20 mouse cellular contexts compared by ENCODE assay signal in the genomic region with DNA sequence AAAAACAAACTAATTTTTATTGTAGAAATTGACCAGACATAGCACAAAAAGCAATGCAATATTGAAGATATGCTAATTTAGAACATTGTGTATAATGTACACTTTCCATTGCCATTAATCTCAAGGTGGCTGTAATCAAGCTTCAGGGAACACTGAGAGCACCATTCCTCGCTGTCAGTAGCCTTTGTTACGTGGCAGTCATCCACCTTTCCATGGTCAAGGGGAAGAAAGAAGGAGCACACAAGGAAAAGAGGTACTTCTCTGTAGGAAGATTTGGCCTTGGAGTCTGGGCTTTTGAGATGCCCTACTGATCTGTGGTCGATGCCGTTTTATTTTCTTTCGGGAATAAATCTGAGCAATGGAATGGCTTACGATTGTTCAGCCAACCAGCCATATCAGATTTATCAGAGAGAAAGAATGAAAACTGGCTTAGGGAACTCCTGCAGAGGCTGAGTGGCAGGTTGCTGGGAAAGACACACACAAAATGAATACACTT. TPM values are rescaled to one million over a fixed set of nuclear protein-coding genes. Genes with fewer than 3 reads are reported as not detected.
DNase-seq lines count a peak whose midpoint lies in the region; ATAC-seq and TF ChIP-seq lines count a peak whose summit lies in the region.
"Had no signal": no experiment of that assay in that cellular context is flagged by ENCODE, and none has a peak within 500 bp of the region (broad histone marks: within the 10 kb centered on the region; RNA-seq: fewer than 3 reads in every experiment).

No protein-coding gene starts in this region.

- H3K9me3 ChIP-seq in forebrain, embryonic 12.5 days, result no peaks in the 10 kb centered on the region
- H3K9me3 ChIP-seq in forebrain, embryonic 10.5 days, result no peaks in the 10 kb centered on the region
- no peaks in the 10 kb centered on the region for H3K9me3 ChIP-seq in heart, postnatal 0 days (replicated peaks; ENCODE audit: control insufficient read depth, low read length)
- no peaks in the 10 kb centered on the region for H3K9me3 ChIP-seq in forebrain, postnatal 0 days (ENCODE audit: low read length)
- H3K9me3 ChIP-seq in midbrain, embryonic 16.5 days (replicated peaks; ENCODE audit: control insufficient read depth, low read length, poor library complexity, severe bottlenecking), result no peaks in the 10 kb centered on the region
- H3K9me3 ChIP-seq: limb, embryonic 10.5 days; liver, embryonic 13.5 days; megakaryocyte, embryonic 14.5 days had no signal

- TF ChIP-seq EP300 in heart, postnatal 0 days (IDR thresholded peaks at IDR 0.05; ENCODE audit: low read depth), result no peak

- peaks cover 23% of the 10 kb centered on the region for H3K27me3 ChIP-seq in forebrain, embryonic 12.5 days
- H3K27me3 ChIP-seq in forebrain, embryonic 10.5 days (ENCODE audit: poor library complexity, severe bottlenecking), result peaks cover 63% of the 10 kb centered on the region
- H3K27me3 ChIP-seq in heart, postnatal 0 days (ENCODE audit: control insufficient read depth, insufficient read depth, low read length), result no peaks in the 10 kb centered on the region
- H3K27me3 ChIP-seq in forebrain, postnatal 0 days (ENCODE audit: insufficient read depth, low read length), result peaks cover 18% of the 10 kb centered on the region
- no peaks in the 10 kb centered on the region for H3K27me3 ChIP-seq in midbrain, embryonic 16.5 days (ENCODE audit: control insufficient read depth, insufficient read depth, low read depth, low read length)
- H3K27me3 ChIP-seq: Patski had no signal

- DNase-seq in forebrain, embryonic 10.5 days (ENCODE audit: extremely low spot score, low spot score), result no peak
- DNase-seq in heart, postnatal 0 days (ENCODE audit: low spot score), result no peak
- DNase-seq in heart, postnatal 25 days (ENCODE audit: low spot score), result no peak
- peak; percentile 9 for DNase-seq in forebrain, postnatal 0 days
- no peak for DNase-seq in left cerebral cortex, postnatal 25 days (ENCODE audit: low spot score in 2 of 2)
- DNase-seq in urinary bladder, adult 18-20 months (ENCODE audit: low spot score in 2 of 2), result no peak
- DNase-seq: B cell, adult 2 months; embryo, embryonic 11 days; gastrocnemius, postnatal 25 days; kidney, adult 8-10 months; liver, embryonic 13.5 days; thymus, adult 2 months had no signal

- no peak for ATAC-seq in forebrain, embryonic 12.5 days (ENCODE audit: low FRiP score)
- no peak for ATAC-seq in heart, postnatal 0 days (ENCODE audit: insufficient read depth, low read depth)
- no peak for ATAC-seq in forebrain, postnatal 0 days
- ATAC-seq in midbrain, embryonic 16.5 days, result no peak
- ATAC-seq: lung, postnatal 0 days; Patski had no signal

- no peaks in the 10 kb centered on the region for H3K36me3 ChIP-seq in forebrain, embryonic 12.5 days (replicated peaks)
- H3K36me3 ChIP-seq in forebrain, embryonic 10.5 days (replicated peaks), result no peaks in the 10 kb centered on the region
- no peaks in the 10 kb centered on the region for H3K36me3 ChIP-seq in heart, postnatal 0 days (replicated peaks; ENCODE audit: control insufficient read depth, insufficient read depth, low read length)
- no peaks in the 10 kb centered on the region for H3K36me3 ChIP-seq in forebrain, postnatal 0 days (ENCODE audit: insufficient read depth)
- H3K36me3 ChIP-seq in midbrain, embryonic 16.5 days (ENCODE audit: control insufficient read depth, insufficient read depth, low read length), result no peaks in the 10 kb centered on the region
- H3K36me3 ChIP-seq: limb, embryonic 10.5 days; liver, embryonic 13.5 days had no signal

- WGBS in forebrain, embryonic 12.5 days, result 62% methylated on average over 6 of the region's 6 CpGs
- WGBS in forebrain, embryonic 10.5 days, result 59% methylated on average over 6 of the region's 6 CpGs
- 48% methylated on average over 6 of the region's 6 CpGs for WGBS in heart, postnatal 0 days
- WGBS in forebrain, postnatal 0 days, result 68% methylated on average over 6 of the region's 6 CpGs
- 24% methylated on average over 6 of the region's 6 CpGs for WGBS in midbrain, embryonic 16.5 days

- no peak overlapping the region for H3K27ac ChIP-seq in forebrain, embryonic 12.5 days
- no peak overlapping the region for H3K27ac ChIP-seq in forebrain, embryonic 10.5 days
- no peak overlapping the region for H3K27ac ChIP-seq in heart, postnatal 0 days (ENCODE audit: low read depth)
- H3K27ac ChIP-seq in forebrain, postnatal 0 days (ENCODE audit: low read depth, low read length), result no peak overlapping the region
- H3K27ac ChIP-seq in midbrain, embryonic 16.5 days (ENCODE audit: low read length), result no peak overlapping the region
- H3K27ac ChIP-seq: limb, embryonic 10.5 days; liver, embryonic 13.5 days had no signal

- intact Hi-C loops in heart, postnatal 25 days (cut with DNase I), result no loop called here
- intact Hi-C loops in left cerebral cortex, postnatal 25 days (cut with DNase I), result no loop called here

- no peak overlapping the region for H3K9ac ChIP-seq in forebrain, embryonic 12.5 days
- no peak overlapping the region; the same call in 1 of the 2 replicates for H3K9ac ChIP-seq in heart, postnatal 0 days (replicated peaks; ENCODE audit: low read depth, low read length)
- 0 out of 2 replicates have a peak overlapping the region, but pooled peaks have one; percentile 15 for H3K9ac ChIP-seq in forebrain, postnatal 0 days
- H3K9ac ChIP-seq in midbrain, embryonic 16.5 days (ENCODE audit: low read depth, low read length), result peak overlapping the region; percentile 43; the same call in 1 of the 2 replicates
- H3K9ac ChIP-seq: liver, embryonic 13.5 days had no signal

- peaks cover 21% of the 10 kb centered on the region for H3K4me1 ChIP-seq in forebrain, embryonic 12.5 days
- peaks cover 44% of the 10 kb centered on the region for H3K4me1 ChIP-seq in forebrain, embryonic 10.5 days
- 0 out of 2 replicates have a peak, but pooled peaks cover 5% of the 10 kb centered on the region for H3K4me1 ChIP-seq in heart, postnatal 0 days (ENCODE audit: control insufficient read depth, insufficient read depth)
- H3K4me1 ChIP-seq in forebrain, postnatal 0 days (ENCODE audit: insufficient read depth), result peaks cover 8% of the 10 kb centered on the region; the same call in 1 of the 2 replicates
- peaks cover 12% of the 10 kb centered on the region for H3K4me1 ChIP-seq in midbrain, embryonic 16.5 days (ENCODE audit: control insufficient read depth, insufficient read depth, low read length)

- H3K4me2 ChIP-seq in forebrain, embryonic 12.5 days, result 0 out of 2 replicates have a peak overlapping the region, but pooled peaks have one; percentile 0
- peak overlapping the region; percentile 43 for H3K4me2 ChIP-seq in heart, postnatal 0 days (ENCODE audit: low read depth, low read length)
- H3K4me2 ChIP-seq in forebrain, postnatal 0 days (ENCODE audit: low read depth), result peak overlapping the region; percentile 18
- H3K4me2 ChIP-seq in midbrain, embryonic 16.5 days (ENCODE audit: low read length), result peak overlapping the region; percentile 43
- H3K4me2 ChIP-seq: liver, embryonic 13.5 days had no signal

- no peak for TF ChIP-seq CTCF in heart, postnatal 0 days (IDR thresholded peaks at IDR 0.05; ENCODE audit: low read depth)
- no peak for TF ChIP-seq CTCF in forebrain, postnatal 0 days (IDR thresholded peaks at IDR 0.05; ENCODE audit: low read depth)

- H3K4me3 ChIP-seq in forebrain, embryonic 12.5 days (replicated peaks), result no peak overlapping the region
- no peak overlapping the region for H3K4me3 ChIP-seq in forebrain, embryonic 10.5 days
- H3K4me3 ChIP-seq in heart, postnatal 0 days (ENCODE audit: low read depth, low read length), result 0 out of 2 replicates have a peak overlapping the region, but pooled peaks have one; percentile 3
- H3K4me3 ChIP-seq in forebrain, postnatal 0 days (ENCODE audit: low read depth, low read length), result peak overlapping the region; percentile 11; the same call in 1 of the 2 replicates
- peak overlapping the region; percentile 17 for H3K4me3 ChIP-seq in midbrain, embryonic 16.5 days (ENCODE audit: low read depth, low read length)
- H3K4me3 ChIP-seq: limb, embryonic 10.5 days; liver, embryonic 13.5 days; megakaryocyte, embryonic 14.5 days had no signal

RNA-seq across cellular contexts. Expression of a gene that starts 4.6 kb away (rescaled TPM):
- 7.9 and 8.6 TPM in 2 replicates for polyA plus RNA-seq in forebrain, embryonic 12.5 days (2016; fragmentation: Nextera tagmentation; extraction: Ambion mirVana)
- polyA plus RNA-seq in forebrain, embryonic 10.5 days (2016; fragmentation: Nextera tagmentation; extraction: Ambion mirVana), result 2.2 and 2.4 TPM in 2 replicates
- 18.0 and 20.0 TPM in 2 replicates for total RNA-seq in heart, postnatal 0 days (2014; rRNA removed; ENCODE audit: low replicate concordance)
- polyA plus RNA-seq in heart, postnatal 0 days (2015; fragmentation: Nextera tagmentation; extraction: Ambion mirVana), result 3.0 and 3.8 TPM in 2 replicates
- total RNA-seq in heart, postnatal 25 days (2021), result 10 to 100 TPM; 12.2 to 14.0 TPM
- 43.9 and 53.5 TPM in 2 replicates for total RNA-seq in forebrain, postnatal 0 days (2014; rRNA removed)
- 3.9 and 9.3 TPM in 2 replicates for polyA plus RNA-seq in forebrain, postnatal 0 days (2015; fragmentation: Nextera tagmentation; extraction: Ambion mirVana)
- polyA plus RNA-seq in midbrain, embryonic 16.5 days (2015; fragmentation: Nextera tagmentation; extraction: Ambion mirVana), result 10.5 and 13.9 TPM in 2 replicates
- total RNA-seq in left cerebral cortex, postnatal 25 days (2021), result 10 to 100 TPM; 55.8 to 61.4 TPM
- polyA plus RNA-seq: large intestine, adult 2 months; liver, embryonic 13.5 days; small intestine, adult 2 months had no signal

Comparison
In these comparisons a context has a peak if more than half of its experiments do, and no peak if none do; other contexts are left out.
1. H3K4me3 ChIP-seq: peak in heart, postnatal 0 days (single experiment), forebrain, postnatal 0 days (single experiment) and midbrain, embryonic 16.5 days (single experiment); none in forebrain, embryonic 12.5 days (single experiment) and forebrain, embryonic 10.5 days (single experiment).
2. H3K9ac ChIP-seq: peak in forebrain, postnatal 0 days (single experiment) and midbrain, embryonic 16.5 days (single experiment); none in forebrain, embryonic 12.5 days (single experiment) and heart, postnatal 0 days (single experiment).
3. Peak in every context shown above with its lines, with median percentiles within 50 percentile points of each other: H3K4me2 ChIP-seq.